Mouse (Mus musculus) CD4-positive naive resting alpha-beta T cell, adult 57 days (primary cell): Measurements from ENCODE around the gene 4930470P17Rik. TPM values are rescaled to one million over a fixed set of nuclear protein-coding genes. Genes with fewer than 3 reads are reported as not detected.

ENCODE experiments used
- total RNA-seq: library from RNA; stranded (reverse); gene quantifications from one replicate; pipeline ENCODE4 v1.2.4, GENCODE M21; 2023

4930470P17Rik gene
- total RNA-seq = not detected

DNA sequence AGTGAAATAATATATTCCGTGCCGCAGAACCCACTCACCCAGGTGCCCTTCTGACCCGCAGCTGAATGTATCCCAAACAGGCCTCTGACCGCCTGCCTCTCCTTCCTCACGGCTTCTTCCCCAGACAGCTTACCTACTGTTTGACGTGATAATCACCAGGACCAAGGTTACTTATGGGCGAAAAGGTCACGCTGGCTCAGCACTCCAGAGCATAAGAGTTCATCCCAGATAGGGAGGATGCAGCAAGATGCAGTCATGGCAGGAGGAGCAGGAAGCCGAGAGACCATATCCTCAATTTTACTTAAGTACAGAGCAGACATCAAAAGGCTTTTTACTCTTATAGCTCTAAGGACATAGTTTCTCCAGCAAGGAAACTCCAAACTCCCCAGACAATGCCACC is at the start of gene 4930470P17Rik:
Gene 4930470P17Rik (minus strand): TSS at position 101 of the 400 bp plus-strand sequence.

Other genes with a start within 250 kb of the 4930470P17Rik start
- gene Bcas1, start 174.2 kb downstream of the 4930470P17Rik start, total RNA-seq = 1.4 TPM
- gene Pfdn4, start 105.6 kb downstream of the 4930470P17Rik start, total RNA-seq = 19.5 TPM
- not detected for gene Cyp24a1, start 104.9 kb downstream of the 4930470P17Rik start, total RNA-seq
- gene Dok5, start 129.8 kb upstream of the 4930470P17Rik start, total RNA-seq = not detected